Mouse (Mus musculus) liver, embryonic 14.5 days (tissue): Measurements from ENCODE around the gene Abca1. TPM values are rescaled to one million over a fixed set of nuclear protein-coding genes. Genes with fewer than 3 reads are reported as not detected.

ENCODE experiments used
- ATAC-seq: fragments of 200-750 bp; cut with Nextera tagmentation; 2 replicates; pipeline ENCODE4 v1.8.0; 2017; ENCODE audit warnings: moderate number of reproducible peaks, mild to moderate bottlenecking, moderate library complexity; ENCODE audit not compliant: insufficient read depth
- DNase-seq, 3 experiments: peaks; one replicate each; pipeline ENCODE4 v3.0.0-alpha.2; 2012 to 2013; ENCODE audit warnings: low read depth in 3 of 3, low spot score in 3 of 3
- H3K27ac ChIP-seq: fragments of 300-500 bp; sonication (generic); 2 replicates; pipeline ENCODE4 v1.5.1; 2014; ENCODE audit warnings: moderate library complexity, mild to moderate bottlenecking, control low read depth, inconsistent platforms
- H3K27me3 ChIP-seq: fragments of 300-500 bp; sonication (generic); 2 replicates; pipeline ENCODE4 v1.6.1; 2014; ENCODE audit warnings: mild to moderate bottlenecking, low read length, moderate library complexity; ENCODE audit not compliant: control insufficient read depth, insufficient read depth
- H3K36me3 ChIP-seq: fragments of 300-500 bp; sonication (generic); replicated peaks from 2 replicates; pipeline ENCODE4 v1.6.1; 2014; ENCODE audit warnings: low read depth; ENCODE audit not compliant: control insufficient read depth, insufficient read depth
- H3K4me1 ChIP-seq, 2 experiments: fragments of 200-500 bp in 1 of 2; fragments of 300-500 bp in 1 of 2; sonication (generic) in 1 of 2; replicated peaks; 2 replicates each; pipeline ENCODE4 v1.6.1; 2012 to 2014; ENCODE audit warnings: antibody characterized with exemption in 1 of 2, inconsistent platforms in 1 of 2, low read length in 1 of 2; ENCODE audit not compliant: control insufficient read depth in 2 of 2, insufficient read depth in 2 of 2
- H3K4me2 ChIP-seq: fragments of 300-500 bp; sonication (generic); 2 replicates; pipeline ENCODE4 v1.6.1; 2014; ENCODE audit warnings: low read depth, mild to moderate bottlenecking, control low read depth, moderate library complexity
- H3K4me3 ChIP-seq, 2 experiments: fragments of 200-500 bp in 1 of 2; fragments of 300-500 bp in 1 of 2; sonication (generic) in 1 of 2; 2 replicates each; pipeline ENCODE4 v1.5.1; 2012 to 2014; ENCODE audit warnings: low read depth in 2 of 2, low read length in 2 of 2, mild to moderate bottlenecking in 2 of 2, control low read depth in 1 of 2, inconsistent platforms in 1 of 2, moderate library complexity in 1 of 2; ENCODE audit not compliant: insufficient read depth in 1 of 2
- H3K9ac ChIP-seq: fragments of 300-500 bp; sonication (generic); replicated peaks from 2 replicates; pipeline ENCODE4 v1.6.1; 2014; ENCODE audit warnings: mild to moderate bottlenecking, control low read depth, moderate library complexity
- H3K9me3 ChIP-seq: fragments of 300-500 bp; sonication (generic); 2 replicates; pipeline ENCODE4 v1.6.1; 2016; ENCODE audit warnings: low read length, mixed read lengths; ENCODE audit not compliant: control insufficient read depth
- CTCF ChIP-seq: IDR thresholded peaks from 2 replicates; pipeline ENCODE4 v1.5.1; 2016; ENCODE audit warnings: antibody characterized with exemption, low read depth, control low read depth
- EP300 ChIP-seq: IDR thresholded peaks from 2 replicates; pipeline ENCODE4 v1.6.1; 2016; ENCODE audit warnings: antibody characterized with exemption, low read depth
- WGBS: fragments of 180-500 bp; shearing (Covaris S2); extraction: QIAGEN DNeasy Blood & Tissue Kit; methylation state at CpG from one replicate; pipeline ENCODE4 v1.1.7; 2014; ENCODE audit not compliant: insufficient replicate concordance; 5-methylcytosine and 5-hydroxymethylcytosine counted together
- polyA plus RNA-seq, 2 experiments: library from polyadenylated mRNA; depleted of rRNA in 1 of 2; stranded (reverse) in 1 of 2; unstranded in 1 of 2; fragments of >200 nt; fragmentation: Nextera tagmentation in 1 of 2; extraction: Ambion mirVana in 1 of 2; gene quantifications; 2 replicates each; pipeline versions ENCODE4 v1.2.1 to v1.2.3; 2012 to 2014

The Abca1 gene
- polyA plus RNA-seq, 2 experiments, result 7.0 to 12.0 TPM

GRCm38 (mm10) chr4:53196058-53196771, 36.5 kb upstream of the Abca1 start:
- Histone ChIP-seq H3K27ac (no peak overlapping the region), H3K36me3 (no peaks in the 10 kb centered on the region), H3K4me1 (0 out of 4 replicates have a peak, but pooled peaks cover 0 to 4% of the 10 kb centered on the region in 2 experiments), H3K9ac (peak overlapping the region; percentile 9; the same call in 1 of the 2 replicates), H3K4me3 (peak overlapping the region; percentile 35 to 57), H3K9me3 (no peaks in the 10 kb centered on the region), H3K27me3 (no peaks in the 10 kb centered on the region), H3K4me2 (peak overlapping the region; percentile 60)
- 19% methylated on average over 24 of the region's 24 CpGs for WGBS
- TF ChIP-seq CTCF (no peak), EP300 (no peak)
- peak; percentile 84 for ATAC-seq
- DNase-seq, result peak; percentile 52 to 54 (median 53)

- no peaks in the 10 kb centered on the region for H3K27me3 ChIP-seq
- no peak overlapping the region for H3K9ac ChIP-seq
- H3K27ac ChIP-seq, result no peak overlapping the region
- no peak for ATAC-seq
- no peaks in the 10 kb centered on the region for H3K36me3 ChIP-seq
- TF ChIP-seq CTCF, result no peak
- no peak for TF ChIP-seq EP300
- WGBS, result 8% methylated on average over 4 of the region's 4 CpGs
- H3K4me1 ChIP-seq, result 0 out of 4 replicates have a peak, but pooled peaks cover 0 to 3% of the 10 kb centered on the region in 2 experiments
- H3K4me2 ChIP-seq, result no peak overlapping the region
- no peak for DNase-seq
- no peaks in the 10 kb centered on the region for H3K9me3 ChIP-seq
- H3K4me3 ChIP-seq, result no peak overlapping the region
Measured at GRCm38 (mm10) chr4:53187071-53187470, 27.4 kb upstream of the Abca1 start.

GRCm38 (mm10) chr4:53186573-53186972, 26.9 kb upstream of the Abca1 start:
- no peak overlapping the region for H3K9ac ChIP-seq
- no peak overlapping the region for H3K27ac ChIP-seq
- TF ChIP-seq CTCF (no peak), EP300 (no peak)
- no peaks in the 10 kb centered on the region for H3K36me3 ChIP-seq
- no peak for DNase-seq
- no peak for ATAC-seq
- 0 out of 4 replicates have a peak, but pooled peaks cover 0 to 3% of the 10 kb centered on the region in 2 experiments for H3K4me1 ChIP-seq
- no peak overlapping the region for H3K4me3 ChIP-seq
- 49% methylated on average over 4 of the region's 4 CpGs for WGBS
- no peak overlapping the region for H3K4me2 ChIP-seq
- no peaks in the 10 kb centered on the region for H3K9me3 ChIP-seq
- H3K27me3 ChIP-seq, result no peaks in the 10 kb centered on the region

GRCm38 (mm10) chr4:53186141-53186540, 26.4 kb upstream of the Abca1 start:
- DNase-seq (no peak), ATAC-seq (no peak)
- Histone ChIP-seq H3K36me3 (no peaks in the 10 kb centered on the region), H3K9me3 (no peaks in the 10 kb centered on the region), H3K27ac (no peak overlapping the region), H3K27me3 (no peaks in the 10 kb centered on the region), H3K4me2 (no peak overlapping the region), H3K4me1 (0 out of 4 replicates have a peak, but pooled peaks cover 0 to 3% of the 10 kb centered on the region in 2 experiments), H3K9ac (no peak overlapping the region), H3K4me3 (no peak overlapping the region)
- 53% methylated on average over 4 of the region's 4 CpGs for WGBS
- TF ChIP-seq EP300 (no peak), CTCF (no peak)

- TF ChIP-seq CTCF (no peak), EP300 (no peak)
- DNase-seq (no peak), ATAC-seq (no peak)
- Histone ChIP-seq H3K4me2 (no peak overlapping the region), H3K4me3 (no peak overlapping the region), H3K4me1 (no peaks in the 10 kb centered on the region), H3K36me3 (no peaks in the 10 kb centered on the region), H3K27me3 (no peaks in the 10 kb centered on the region), H3K9ac (no peak overlapping the region), H3K27ac (no peak overlapping the region), H3K9me3 (no peaks in the 10 kb centered on the region)
- 52% methylated on average over 6 of the region's 6 CpGs for WGBS
Measured at GRCm38 (mm10) chr4:53181479-53181878, 21.8 kb upstream of the Abca1 start.
